Mouse (Mus musculus): Measurements from ENCODE around the gene Rapgef4.

The Rapgef4 gene

DNA sequence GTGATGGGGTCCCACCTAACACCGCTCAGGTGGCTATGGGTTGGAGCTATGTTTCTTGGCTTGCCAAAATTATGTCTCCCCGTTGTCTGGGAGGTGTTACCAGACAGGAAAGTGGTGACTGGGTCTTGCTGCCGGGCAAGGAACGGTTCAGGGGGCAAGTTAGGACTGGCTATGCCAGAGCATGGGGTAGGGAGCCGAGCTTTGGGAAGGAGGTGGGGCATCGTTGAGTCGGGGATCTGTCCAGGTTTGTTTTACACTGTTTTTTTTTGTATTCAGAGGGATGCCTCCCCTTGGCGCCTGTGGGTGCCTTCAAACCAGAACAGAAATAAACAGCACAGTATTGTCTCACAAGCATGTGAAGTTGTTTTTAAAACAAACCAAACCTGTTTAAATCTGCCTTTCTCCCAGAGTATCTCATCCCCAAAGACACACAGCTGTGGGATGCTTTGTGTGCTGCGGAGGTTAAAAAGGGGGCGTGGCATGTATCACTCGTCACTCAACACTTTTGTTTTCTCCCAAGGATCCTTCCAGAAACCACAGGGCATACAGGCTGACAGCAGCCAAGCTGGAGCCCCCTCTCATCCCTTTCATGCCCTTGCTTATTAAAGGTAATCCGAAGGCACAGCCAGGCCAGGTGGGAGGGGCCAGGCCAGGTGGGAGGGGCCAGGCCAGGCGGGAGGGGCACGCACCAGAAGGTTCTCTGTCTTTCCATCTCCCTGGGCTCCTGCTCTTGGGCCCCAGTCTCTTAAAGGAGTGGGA lies 260.9 kb downstream of the Rapgef4 start:
- in situ Hi-C loops (cut with MboI; ENCODE audit: unreplicated experiment in 2 of 2), result loop anchor here (5.0 to 10.0 kb wide), 2 partner anchors 843 to 1185 kb away; no protein-coding TSS in a partner anchor

- in situ Hi-C loops (cut with MboI; ENCODE audit: unreplicated experiment in 2 of 2), result loop anchor here (5.0 to 10.0 kb wide), 2 partner anchors 842 to 1184 kb away; no protein-coding TSS in a partner anchor
Observed at GRCm38 (mm10) chr2:72242910-72243675, 262.1 kb downstream of the Rapgef4 start.

GRCm38 (mm10) chr2:72245631-72246030 lies 264.6 kb downstream of the Rapgef4 start:
- in situ Hi-C loops (cut with MboI; ENCODE audit: unreplicated experiment in 2 of 2), result loop anchor here in 1 of 2 experiments (10.0 kb wide), 1 partner anchor 839 kb away; no protein-coding TSS in a partner anchor

DNA sequence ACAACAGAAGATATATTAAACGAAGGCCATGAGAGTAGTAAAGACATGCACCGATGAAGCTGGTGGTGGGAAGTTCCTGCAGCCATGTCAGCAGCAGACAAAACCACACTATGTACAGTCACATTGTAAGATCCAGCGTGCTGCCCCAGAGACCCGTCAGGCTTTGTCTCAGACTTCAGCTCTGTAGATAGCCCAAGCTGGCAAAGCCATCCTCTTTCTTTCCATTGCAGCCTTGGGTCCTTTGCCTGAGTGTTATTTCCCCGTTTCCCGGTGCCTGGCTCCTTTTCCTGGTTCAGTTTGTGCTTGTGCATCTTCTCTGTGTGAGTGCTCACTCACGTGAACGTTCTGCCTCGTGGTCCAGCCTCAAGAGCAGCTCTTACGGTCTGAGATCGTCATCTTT lies 265.3 kb downstream of the Rapgef4 start:
- in situ Hi-C loops (cut with MboI; ENCODE audit: unreplicated experiment in 2 of 2), result loop anchor here in 1 of 2 experiments (10.0 kb wide), 1 partner anchor 838 kb away; no protein-coding TSS in a partner anchor

GRCm38 (mm10) chr2:72247819-72248218 lies 266.8 kb downstream of the Rapgef4 start:
- in situ Hi-C loops (cut with MboI; ENCODE audit: unreplicated experiment in 2 of 2), result loop anchor here in 1 of 2 experiments (10.0 kb wide), 1 partner anchor 837 kb away; no protein-coding TSS in a partner anchor

DNA sequence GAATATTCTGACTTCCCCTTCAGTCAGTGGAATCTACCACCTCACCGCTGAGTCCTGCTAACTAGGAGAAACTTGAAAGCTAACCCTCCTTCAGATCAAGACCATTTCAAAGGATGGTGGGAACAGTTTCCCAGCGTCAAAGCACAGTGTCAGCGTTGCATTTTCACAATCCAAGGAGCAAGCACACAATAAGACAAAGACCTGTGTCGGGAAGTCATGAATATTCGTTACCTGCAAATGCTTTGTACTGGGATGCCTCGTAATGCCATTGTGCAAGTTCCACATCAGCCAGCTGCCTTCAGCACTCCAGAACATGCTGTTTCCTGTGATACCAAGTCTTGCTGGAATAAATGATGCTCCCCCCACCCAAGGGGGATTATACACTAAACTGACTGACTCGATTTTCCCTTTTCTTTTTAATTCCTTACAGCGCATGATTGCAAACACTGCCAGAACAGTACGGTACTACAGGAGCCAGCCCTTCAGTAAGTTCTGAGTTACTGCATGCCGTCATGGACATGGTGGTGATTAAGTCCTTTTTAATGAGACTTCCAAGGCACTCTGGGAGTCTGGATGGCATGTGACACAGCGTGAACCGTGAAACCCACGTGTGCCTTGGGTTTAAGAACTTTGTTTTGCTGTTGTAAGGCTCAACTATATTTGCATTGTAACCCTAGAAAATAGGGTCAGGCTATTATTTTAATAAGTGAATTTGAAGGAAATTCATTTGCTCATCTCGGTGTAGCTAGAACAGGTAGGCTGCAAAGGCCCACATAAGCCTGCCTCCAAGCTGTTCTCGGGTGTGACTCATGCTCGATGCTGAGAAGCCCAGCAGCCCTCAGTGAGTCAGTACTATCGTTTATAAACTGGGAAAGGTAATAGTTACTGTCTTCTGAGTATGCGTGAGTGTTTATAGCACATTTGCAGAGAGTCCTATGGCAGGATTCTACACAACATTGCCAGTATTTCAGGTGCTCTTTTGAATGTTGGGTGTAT lies 271.8 kb downstream of the Rapgef4 start:
- in situ Hi-C loops (cut with MboI; ENCODE audit: unreplicated experiment in 2 of 2), result no loop called here

DNA sequence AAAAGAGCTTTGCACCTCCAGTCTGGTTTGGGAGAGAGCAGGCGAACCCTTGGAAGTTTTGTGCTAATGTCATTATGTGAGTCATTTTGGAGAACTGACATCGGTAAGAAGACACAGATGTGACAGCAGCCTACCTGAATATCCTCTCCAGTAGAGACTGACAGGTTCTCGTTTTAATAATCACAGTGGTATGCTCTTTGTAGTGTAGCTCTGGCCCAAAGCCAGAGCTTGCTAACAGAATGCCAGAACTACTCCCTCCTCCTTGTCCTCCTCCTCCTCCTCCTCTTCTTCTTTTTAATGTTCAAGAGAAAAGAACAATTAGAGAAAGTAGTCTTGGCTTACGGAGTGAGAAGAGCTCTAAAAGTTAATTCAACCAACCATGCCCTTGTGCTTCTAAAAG lies 272.8 kb downstream of the Rapgef4 start:
- in situ Hi-C loops (cut with MboI; ENCODE audit: unreplicated experiment in 2 of 2), result no loop called here

DNA sequence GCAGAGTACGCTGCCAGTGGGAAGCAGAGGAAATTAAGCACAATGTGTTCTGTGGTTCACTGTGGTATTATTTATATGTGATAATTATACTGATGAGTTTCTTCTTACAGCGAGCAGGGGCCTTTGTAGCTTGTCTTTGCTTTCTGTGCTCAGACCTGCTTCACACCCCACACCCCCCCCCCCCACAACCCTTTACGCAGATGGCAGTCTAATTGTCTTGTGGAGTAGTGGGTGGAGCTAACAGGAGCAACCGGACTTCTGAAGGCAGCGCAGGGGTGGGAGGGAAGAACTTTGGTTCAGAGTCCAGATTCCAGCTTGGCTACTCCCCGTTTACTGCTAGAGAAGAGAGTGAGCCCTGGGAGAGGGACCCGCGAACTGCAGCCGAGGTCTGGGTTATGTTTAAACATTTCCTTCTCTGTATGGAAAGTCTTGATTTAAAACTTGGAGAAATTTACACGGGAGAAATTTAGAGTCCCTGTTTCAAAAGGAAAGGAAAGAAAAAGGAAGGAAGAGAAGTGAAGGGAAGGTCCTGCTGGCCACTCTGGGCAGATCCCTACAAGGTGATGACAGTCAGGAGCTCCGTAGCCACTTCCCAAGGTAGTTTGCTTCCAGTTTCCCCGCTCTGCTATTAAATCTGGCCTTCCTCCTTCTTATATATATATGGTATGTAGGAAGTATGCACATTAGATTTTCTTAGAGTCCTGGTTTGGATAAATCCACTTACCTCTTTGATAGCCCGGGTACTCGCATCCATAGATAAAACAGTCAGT lies 274.0 kb downstream of the Rapgef4 start:
- in situ Hi-C loops (cut with MboI; ENCODE audit: unreplicated experiment in 2 of 2), result no loop called here

DNA sequence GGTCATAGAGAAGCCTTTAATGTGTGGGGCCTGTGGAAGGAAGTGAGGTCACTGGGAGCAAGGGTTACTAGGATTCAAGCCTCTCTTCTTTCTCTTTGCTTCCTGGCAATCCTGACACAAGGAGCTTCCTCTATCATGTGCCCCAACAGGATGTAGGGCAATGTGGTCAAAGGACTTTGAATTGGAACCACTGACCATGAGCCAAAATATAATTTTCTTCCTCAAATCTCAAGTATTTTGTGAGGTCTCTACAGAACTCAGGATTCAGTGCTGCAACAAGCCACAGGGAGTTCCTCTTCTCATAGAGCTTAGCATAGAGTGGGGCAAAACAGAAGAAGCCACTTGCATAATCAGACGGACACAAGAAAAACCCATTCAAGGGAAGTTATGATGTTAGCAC lies 279.7 kb downstream of the Rapgef4 start:
- in situ Hi-C loops (cut with MboI; ENCODE audit: unreplicated experiment in 2 of 2), result no loop called here

DNA sequence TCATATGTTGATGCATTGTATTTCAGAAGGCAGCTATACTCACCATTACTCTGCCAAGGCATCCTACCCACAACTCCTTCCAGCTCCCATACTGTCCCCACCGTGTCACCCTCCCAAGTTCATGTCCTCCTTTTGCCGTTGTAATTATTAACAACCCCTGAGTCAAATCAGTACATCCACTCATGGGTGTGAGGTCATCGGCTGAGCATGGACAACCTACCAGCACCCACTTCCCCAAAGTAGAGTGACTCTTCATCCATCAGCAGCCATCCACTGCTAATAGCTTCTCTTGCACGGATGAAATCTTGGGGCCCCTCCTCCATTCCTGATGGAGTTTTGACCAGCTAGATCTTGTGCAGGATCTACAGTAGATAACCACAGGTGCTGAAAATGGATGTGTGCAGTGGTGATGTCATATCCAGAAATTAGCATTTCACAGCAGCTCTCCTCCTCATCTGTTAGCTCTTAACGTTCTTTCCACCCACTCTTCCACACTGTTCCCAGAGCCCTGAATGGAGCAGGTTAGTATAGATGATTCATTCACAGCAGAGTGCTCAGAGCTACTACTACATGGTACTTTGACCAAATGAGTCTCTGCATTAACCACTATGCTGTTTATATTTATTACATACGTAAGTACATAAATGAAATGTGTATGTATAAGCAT lies 281.9 kb downstream of the Rapgef4 start:
- in situ Hi-C loops (cut with MboI; ENCODE audit: unreplicated experiment in 2 of 2), result no loop called here

- in situ Hi-C loops (cut with MboI; ENCODE audit: unreplicated experiment in 2 of 2), result no loop called here
Observed at GRCm38 (mm10) chr2:72267390-72267789, 286.4 kb downstream of the Rapgef4 start.

DNA sequence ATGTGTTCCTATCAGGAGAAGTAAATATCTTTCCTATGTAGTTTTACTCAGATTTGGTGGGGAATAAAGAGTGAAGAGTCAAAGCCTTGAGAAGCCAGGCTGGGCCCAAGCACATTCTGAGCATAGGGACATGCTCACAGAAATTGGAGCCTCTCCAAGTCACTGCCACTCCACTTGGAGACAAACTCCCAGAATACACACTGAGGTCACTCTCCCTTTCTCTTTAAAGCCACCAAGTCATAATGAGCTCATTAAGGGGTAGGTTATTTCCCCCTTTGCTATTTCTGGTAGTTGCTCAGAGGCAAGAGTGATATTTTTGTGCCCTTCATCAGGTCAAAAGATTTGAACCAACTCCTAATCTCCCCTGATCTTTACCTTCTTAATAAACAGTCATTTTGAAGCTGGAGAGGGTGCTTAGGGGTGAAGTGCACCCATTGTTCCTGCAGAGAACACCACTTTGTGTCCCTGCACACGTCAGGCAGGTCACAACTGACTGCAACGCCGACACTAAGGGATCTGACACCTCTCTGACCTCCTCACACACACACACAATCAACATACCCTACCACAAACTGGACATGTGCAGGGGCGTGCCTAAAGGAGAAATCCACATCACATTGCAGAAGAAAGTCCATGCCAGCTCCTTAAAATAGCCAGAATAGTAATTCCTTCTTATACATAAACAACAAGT lies 288.8 kb downstream of the Rapgef4 start:
- in situ Hi-C loops (cut with MboI; ENCODE audit: unreplicated experiment in 2 of 2), result no loop called here

- in situ Hi-C loops (cut with MboI; ENCODE audit: unreplicated experiment in 2 of 2), result loop anchor here in 1 of 2 experiments (25.0 kb wide), 2 partner anchors 659 to 784 kb away; no protein-coding TSS in a partner anchor
Observed at GRCm38 (mm10) chr2:72278247-72278873, 297.3 kb downstream of the Rapgef4 start.

- in situ Hi-C loops (cut with MboI; ENCODE audit: unreplicated experiment in 2 of 2), result loop anchor here in 1 of 2 experiments (25.0 kb wide), 2 partner anchors 657 to 782 kb away; no protein-coding TSS in a partner anchor
Observed at GRCm38 (mm10) chr2:72280524-72280923, 299.5 kb downstream of the Rapgef4 start.

GRCm38 (mm10) chr2:72281971-72282370 lies 300.9 kb downstream of the Rapgef4 start:
- in situ Hi-C loops (cut with MboI; ENCODE audit: unreplicated experiment in 2 of 2), result loop anchor here in 1 of 2 experiments (25.0 kb wide), 2 partner anchors 655 to 780 kb away; no protein-coding TSS in a partner anchor

DNA sequence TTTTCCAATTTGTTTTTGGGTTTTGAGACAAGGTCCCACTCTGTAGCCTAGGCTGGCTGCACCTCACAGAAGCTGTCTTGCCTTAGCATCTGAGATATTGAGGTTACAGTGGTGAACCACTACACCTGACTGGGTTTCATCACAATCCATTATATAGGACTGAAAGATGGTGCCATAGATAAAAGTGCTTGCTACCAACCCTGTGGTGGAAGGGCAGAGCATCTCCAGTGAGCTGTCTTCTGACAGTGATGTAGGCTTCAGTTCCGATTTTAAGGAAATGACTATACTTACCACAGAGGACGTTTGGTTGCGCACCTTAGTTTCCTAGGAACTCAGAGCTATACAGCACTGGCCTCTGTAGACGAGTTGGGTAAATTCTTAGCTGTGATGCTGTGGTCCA lies 301.7 kb downstream of the Rapgef4 start:
- in situ Hi-C loops (cut with MboI; ENCODE audit: unreplicated experiment in 2 of 2), result loop anchor here in 1 of 2 experiments (25.0 kb wide), 2 partner anchors 655 to 780 kb away; no protein-coding TSS in a partner anchor

DNA sequence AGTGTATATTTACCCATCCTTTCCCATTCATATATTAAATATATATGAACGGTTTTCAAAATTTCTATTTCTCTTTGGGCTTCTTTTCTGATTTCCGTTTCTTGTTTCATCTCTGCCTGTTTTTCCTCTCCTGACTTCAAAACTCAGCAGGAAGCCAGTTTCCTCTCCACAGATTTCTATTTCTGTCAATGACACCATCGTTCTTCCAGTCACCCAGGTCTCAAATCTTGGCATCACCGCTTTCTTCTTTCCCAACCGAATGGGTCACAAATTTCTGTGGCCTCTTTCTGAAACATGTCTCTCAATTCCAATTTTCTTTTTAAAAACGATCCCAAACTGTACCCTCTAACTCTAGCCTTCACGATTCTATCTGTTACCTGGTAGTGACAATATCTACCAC lies 303.6 kb downstream of the Rapgef4 start:
- in situ Hi-C loops (cut with MboI; ENCODE audit: unreplicated experiment in 2 of 2), result loop anchor here in 1 of 2 experiments (25.0 kb wide), 2 partner anchors 653 to 778 kb away; no protein-coding TSS in a partner anchor

All from v-Abl transformed pro-B cells (cell line).